Mouse (Mus musculus) midbrain, postnatal 0 days (tissue): ENCODE measurements at regions not wholly inside any gene's neighbourhood (a gene's known extent, or its start where the extent isn't known, plus 50 kb on each side); places are given as distances from the start of the nearest gene placed in this dataset.

Experiments
- ATAC-seq: fragments of 200-750 bp; cut with Nextera tagmentation; 2 replicates; pipeline ENCODE4 v1.8.0; 2017; ENCODE audit warnings: moderate number of reproducible peaks, mild to moderate bottlenecking, moderate TSS enrichment, moderate library complexity; ENCODE audit not compliant: low FRiP score
- DNase-seq: peaks from one replicate; pipeline ENCODE4 v3.0.0-alpha.2; 2015; ENCODE audit warnings: low spot score
- H3K27ac ChIP-seq: fragments of 300-500 bp; sonication (generic); 2 replicates; pipeline ENCODE4 v1.5.1; 2014; ENCODE audit warnings: low read depth, mild to moderate bottlenecking, low read length, mixed read lengths
- H3K27me3 ChIP-seq: fragments of 300-500 bp; sonication (generic); 2 replicates; pipeline ENCODE4 v1.6.1; 2014; ENCODE audit warnings: low read length, control low read depth, mixed read lengths; ENCODE audit not compliant: insufficient read depth
- H3K36me3 ChIP-seq: fragments of 300-500 bp; sonication (generic); 2 replicates; pipeline ENCODE4 v1.6.1; 2014; ENCODE audit warnings: low read length, control low read depth, mixed read lengths; ENCODE audit not compliant: insufficient read depth
- H3K4me1 ChIP-seq: fragments of 300-500 bp; sonication (generic); 2 replicates; pipeline ENCODE4 v1.6.1; 2014; ENCODE audit warnings: mild to moderate bottlenecking, control low read depth, antibody characterized with exemption, low read length, mixed read lengths; ENCODE audit not compliant: insufficient read depth
- H3K4me2 ChIP-seq: fragments of 300-500 bp; sonication (generic); 2 replicates; pipeline ENCODE4 v1.6.1; 2014; ENCODE audit warnings: low read depth, mild to moderate bottlenecking, low read length, mixed read lengths; ENCODE audit not compliant: poor library complexity, severe bottlenecking
- H3K4me3 ChIP-seq: fragments of 300-500 bp; sonication (generic); 2 replicates; pipeline ENCODE4 v1.5.1; 2014; ENCODE audit warnings: low read depth, mild to moderate bottlenecking, low read length, moderate library complexity
- H3K9ac ChIP-seq: fragments of 300-500 bp; sonication (generic); replicated peaks from 2 replicates; pipeline ENCODE4 v1.6.1; 2014; ENCODE audit warnings: mild to moderate bottlenecking, low read length, moderate library complexity, mixed read lengths; ENCODE audit not compliant: poor library complexity, severe bottlenecking
- H3K9me3 ChIP-seq: fragments of 300-500 bp; sonication (generic); 2 replicates; pipeline ENCODE4 v1.6.1; 2016; ENCODE audit warnings: low read length, control low read depth
- CTCF ChIP-seq: IDR thresholded peaks from 2 replicates; pipeline ENCODE4 v1.5.1; 2016; ENCODE audit warnings: antibody characterized with exemption, mild to moderate bottlenecking
- WGBS: fragments of 180-500 bp; shearing (Covaris S2); extraction: QIAGEN DNeasy Blood & Tissue Kit; methylation state at CpG from one replicate; pipeline ENCODE4 v1.1.7; 2014; 5-methylcytosine and 5-hydroxymethylcytosine counted together

GRCm38 (mm10) chr6:127251671-127251985 is 99.6 kb upstream of the Ccnd2 start:
- 9% methylated on average over 5 of the region's 5 CpGs for WGBS
- Histone ChIP-seq H3K27me3 (no peaks in the 10 kb centered on the region), H3K4me2 (no peak overlapping the region), H3K9me3 (no peaks in the 10 kb centered on the region), H3K9ac (no peak overlapping the region), H3K4me1 (peaks cover 2% of the 10 kb centered on the region; the same call in 1 of the 2 replicates), H3K36me3 (no peaks in the 10 kb centered on the region), H3K4me3 (no peak overlapping the region), H3K27ac (no peak overlapping the region)
- TF ChIP-seq CTCF = no peak
- no peak for DNase-seq
- no peak for ATAC-seq

- no peak for ATAC-seq
- Histone ChIP-seq H3K4me3 (no peak overlapping the region), H3K9ac (no peak overlapping the region), H3K9me3 (no peaks in the 10 kb centered on the region), H3K27me3 (no peaks in the 10 kb centered on the region), H3K36me3 (no peaks in the 10 kb centered on the region), H3K4me1 (peaks cover 2% of the 10 kb centered on the region; the same call in 1 of the 2 replicates), H3K27ac (no peak overlapping the region), H3K4me2 (no peak overlapping the region)
- WGBS = 6% methylated on average over 3 of the region's 3 CpGs
- DNase-seq = no peak
- no peak for TF ChIP-seq CTCF
These were observed 100.2 kb upstream of the Ccnd2 start for GRCm38 (mm10) chr6:127252000-127252721.

GRCm38 (mm10) chr6:127253935-127254334 is 101.9 kb upstream of the Ccnd2 start:
- peaks cover 2% of the 10 kb centered on the region; the same call in 1 of the 2 replicates for H3K4me1 ChIP-seq
- TF ChIP-seq CTCF = no peak
- H3K9ac ChIP-seq = no peak overlapping the region
- no peaks in the 10 kb centered on the region for H3K9me3 ChIP-seq
- no peak overlapping the region for H3K4me2 ChIP-seq
- H3K27ac ChIP-seq = no peak overlapping the region
- no peaks in the 10 kb centered on the region for H3K27me3 ChIP-seq
- 88% methylated on average over 3 of the region's 3 CpGs for WGBS
- H3K36me3 ChIP-seq = no peaks in the 10 kb centered on the region
- no peak overlapping the region for H3K4me3 ChIP-seq
- ATAC-seq (no peak), DNase-seq (no peak)

- Histone ChIP-seq H3K27me3 (0 out of 2 replicates have a peak, but pooled peaks cover 3% of the 10 kb centered on the region), H3K4me3 (no peak overlapping the region), H3K4me1 (0 out of 2 replicates have a peak, but pooled peaks cover 2% of the 10 kb centered on the region), H3K4me2 (no peak overlapping the region), H3K9me3 (no peaks in the 10 kb centered on the region), H3K36me3 (no peaks in the 10 kb centered on the region), H3K27ac (no peak overlapping the region), H3K9ac (no peak overlapping the region)
- no peak for ATAC-seq
- WGBS = 86% methylated on average over 5 of the region's 5 CpGs
- DNase-seq = no peak
- no peak for TF ChIP-seq CTCF
These were observed 112.1 kb upstream of the Ccnd2 start for GRCm38 (mm10) chr6:127263903-127264680.

- Histone ChIP-seq H3K4me1 (0 out of 2 replicates have a peak, but pooled peaks cover 2% of the 10 kb centered on the region), H3K4me2 (no peak overlapping the region), H3K4me3 (no peak overlapping the region), H3K9me3 (no peaks in the 10 kb centered on the region), H3K36me3 (no peaks in the 10 kb centered on the region), H3K9ac (no peak overlapping the region), H3K27me3 (0 out of 2 replicates have a peak, but pooled peaks cover 3% of the 10 kb centered on the region), H3K27ac (no peak overlapping the region)
- 81% methylated on average over 9 of the region's 9 CpGs for WGBS
- ATAC-seq (no peak), DNase-seq (no peak)
- TF ChIP-seq CTCF = no peak
These were observed 113.2 kb upstream of the Ccnd2 start for GRCm38 (mm10) chr6:127265063-127265775.
